Mouse (Mus musculus) thymus, postnatal 0 days (tissue): Measurements from ENCODE around the gene 1110025L11Rik. TPM values are rescaled to one million over a fixed set of nuclear protein-coding genes. Genes with fewer than 3 reads are reported as not detected.
"Not testable (repeated sequence)": the region's sequence is repeated elsewhere in the genome, so short reads cannot be mapped to it uniquely, and the experiment has no call there.

Source experiments
- DNase-seq: peaks from one replicate; pipeline ENCODE4 v3.0.0-alpha.2; 2015; ENCODE audit warnings: low spot score
- polyA plus RNA-seq: library from polyadenylated mRNA; unstranded; fragments of >200 nt; fragmentation: Nextera tagmentation; extraction: Ambion mirVana; gene quantifications from 2 replicates; pipeline ENCODE4 v1.2.1, GENCODE M21; 2015

1110025L11Rik gene
- not detected in 2 replicates for polyA plus RNA-seq

GRCm38 (mm10) chr16:89063902-89064301, at the start of gene 1110025L11Rik:
Gene 1110025L11Rik, minus strand, starts transcription at chr16:89064002.
- not testable (repeated sequence) for DNase-seq

- DNase-seq = not testable (repeated sequence)
These were observed 7.2 kb upstream of the 1110025L11Rik start for GRCm38 (mm10) chr16:89071041-89071440.

GRCm38 (mm10) chr16:89047783-89048182, 16.0 kb downstream of the 1110025L11Rik start, which contains the start of gene Krtap6-5:
Gene Krtap6-5, minus strand, starts transcription at chr16:89047883.
- no peak for DNase-seq

GRCm38 (mm10) chr16:89041372-89041771, 22.4 kb downstream of the 1110025L11Rik start, which contains the start of gene Gm10228:
Gene Gm10228, minus strand, starts transcription at chr16:89041472.
- DNase-seq = not testable (repeated sequence)

GRCm38 (mm10) chr16:89031399-89031798, 32.4 kb downstream of the 1110025L11Rik start, which contains the start of gene Krtap6-1:
Gene Krtap6-1, plus strand, starts transcription at chr16:89031699.
- not testable (repeated sequence) for DNase-seq

GRCm38 (mm10) chr16:89014984-89015383, 48.8 kb downstream of the 1110025L11Rik start, which contains the start of gene Gm10229:
Gene Gm10229, plus strand, starts transcription at chr16:89015284.
- DNase-seq = not testable (repeated sequence)

- DNase-seq = no peak
These were observed 49.8 kb downstream of the 1110025L11Rik start for GRCm38 (mm10) chr16:89013973-89014372.

Other genes with a start within 250 kb of the 1110025L11Rik start
- gene Krtap15, start 243.8 kb downstream of the 1110025L11Rik start, polyA plus RNA-seq = not detected in 2 replicates
- gene Krtap14, start 237.9 kb downstream of the 1110025L11Rik start, polyA plus RNA-seq = not detected in 2 replicates
- gene Krtap19-1, start 194.6 kb downstream of the 1110025L11Rik start, polyA plus RNA-seq = not detected in 2 replicates
- gene Krtap19-2, start 189.7 kb downstream of the 1110025L11Rik start, polyA plus RNA-seq = not detected in 2 replicates
- not detected in 2 replicates for gene Krtap19-3, start 186.0 kb downstream of the 1110025L11Rik start, polyA plus RNA-seq
- not detected in 2 replicates for gene Krtap19-4, start 178.9 kb downstream of the 1110025L11Rik start, polyA plus RNA-seq
- not detected in 2 replicates for gene Krtap19-5, start 167.5 kb downstream of the 1110025L11Rik start, polyA plus RNA-seq
- not detected in 2 replicates for gene Krtap19-9b, start 131.7 kb downstream of the 1110025L11Rik start, polyA plus RNA-seq
- gene Krtap16-3, start 101.1 kb downstream of the 1110025L11Rik start, polyA plus RNA-seq = not detected in 2 replicates
- gene Krtap22-2, start 53.2 kb downstream of the 1110025L11Rik start, polyA plus RNA-seq = not detected in 2 replicates
- not detected in 2 replicates for gene Gm10229, start 48.7 kb downstream of the 1110025L11Rik start, polyA plus RNA-seq
- gene Krtap6-1, start 32.3 kb downstream of the 1110025L11Rik start, polyA plus RNA-seq = not detected in 2 replicates
- gene Gm10228, start 22.5 kb downstream of the 1110025L11Rik start, polyA plus RNA-seq = not detected in 2 replicates
- not detected in 2 replicates for gene Krtap6-5, start 16.1 kb downstream of the 1110025L11Rik start, polyA plus RNA-seq
- gene Krtap6-3, start 20.0 kb upstream of the 1110025L11Rik start, polyA plus RNA-seq = not detected in 2 replicates
- not detected in 2 replicates for gene Gm6358, start 76.8 kb upstream of the 1110025L11Rik start, polyA plus RNA-seq
- not detected in 2 replicates for gene Gm10061, start 87.1 kb upstream of the 1110025L11Rik start, polyA plus RNA-seq
- not detected in 2 replicates for gene Gm9789, start 94.0 kb upstream of the 1110025L11Rik start, polyA plus RNA-seq
- not detected in 2 replicates for gene Gm7735, start 105.5 kb upstream of the 1110025L11Rik start, polyA plus RNA-seq
- not detected in 2 replicates for gene 1110057P08Rik, start 110.7 kb upstream of the 1110025L11Rik start, polyA plus RNA-seq
- gene Krtap20-2, start 141.9 kb upstream of the 1110025L11Rik start, polyA plus RNA-seq = not detected in 2 replicates